Mouse (Mus musculus) WW6 (cell line): ENCODE measurements around the gene Vgf.

ENCODE experiments used
- DNase-seq: peaks from one replicate; pipeline ENCODE4 v3.0.0-alpha.2; 2013; ENCODE audit warnings: low read depth, low spot score

Vgf gene

GRCm38 (mm10) chr5:137072079-137072960 lies 46.1 kb downstream of the Vgf start, which contains the start of gene Serpine1:
Gene Serpine1, minus strand, starts transcription at chr5:137072268.
- peak; percentile 67 for DNase-seq

DNA sequence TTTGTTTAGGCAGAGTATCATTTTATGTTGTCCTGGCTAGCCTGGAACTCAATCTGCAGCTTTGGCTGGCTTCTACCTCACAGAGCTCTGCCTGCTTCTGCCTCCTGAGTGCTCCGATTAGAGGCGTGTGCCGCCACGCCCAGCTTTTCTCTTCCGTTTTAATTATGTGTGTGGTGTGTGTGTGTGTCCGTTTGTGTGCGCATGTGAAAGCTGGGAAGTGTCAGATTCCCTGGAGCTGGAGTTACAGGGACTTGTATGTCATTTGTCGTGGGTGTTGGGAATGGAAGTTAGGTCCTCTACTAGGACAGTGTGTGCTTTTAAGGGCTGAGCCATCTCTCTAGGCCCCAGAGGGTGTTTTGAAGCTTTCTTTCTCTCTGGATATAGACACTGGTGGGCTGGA lies 46.9 kb downstream of the Vgf start:
- DNase-seq: no peak

- DNase-seq: no peak
Observed at GRCm38 (mm10) chr5:137074191-137074651, 48.0 kb downstream of the Vgf start.

DNA sequence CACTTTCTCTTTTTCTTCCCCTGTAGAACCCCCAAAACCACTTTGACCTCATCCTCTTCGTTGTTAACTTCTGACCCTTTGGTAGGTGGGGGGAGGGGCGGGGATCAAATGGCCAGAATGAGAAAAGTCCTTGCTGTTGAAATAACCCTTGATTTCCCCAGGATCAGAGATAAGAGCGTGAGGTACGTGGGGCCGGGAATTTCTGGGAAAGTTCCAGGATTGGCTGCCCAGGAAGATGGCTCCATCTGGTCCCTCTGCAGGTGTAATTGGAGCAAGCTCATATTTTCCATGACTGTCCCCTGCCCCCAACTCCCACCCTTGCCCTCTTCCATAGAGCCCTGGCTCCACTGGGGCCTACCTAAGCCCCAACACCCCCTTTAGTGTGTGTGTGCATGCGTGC lies 49.5 kb downstream of the Vgf start:
- no peak for DNase-seq

- no peak for DNase-seq
Observed at GRCm38 (mm10) chr5:137076191-137076930, 50.2 kb downstream of the Vgf start.

DNA sequence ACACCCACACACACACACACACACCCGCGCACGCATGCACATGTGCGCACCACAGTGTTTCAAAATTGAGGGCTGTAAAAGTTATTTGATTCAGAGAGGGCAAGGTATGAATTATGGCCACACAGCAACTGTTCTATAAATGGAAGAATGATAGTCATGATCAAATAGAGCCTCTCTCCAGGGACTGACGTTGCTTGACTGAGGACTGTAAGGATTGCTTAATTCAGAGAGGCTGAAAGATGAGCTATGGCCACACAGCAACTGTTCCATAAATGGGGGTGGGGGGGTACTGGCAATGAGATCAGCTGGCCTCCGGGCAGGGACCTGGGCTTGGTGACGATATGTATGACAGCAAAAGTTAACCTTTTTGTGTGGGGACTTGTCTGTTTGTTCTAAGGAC lies 51.0 kb downstream of the Vgf start:
- DNase-seq: no peak

- no peak for DNase-seq
Observed at GRCm38 (mm10) chr5:137078041-137078440, 51.8 kb downstream of the Vgf start.

DNA sequence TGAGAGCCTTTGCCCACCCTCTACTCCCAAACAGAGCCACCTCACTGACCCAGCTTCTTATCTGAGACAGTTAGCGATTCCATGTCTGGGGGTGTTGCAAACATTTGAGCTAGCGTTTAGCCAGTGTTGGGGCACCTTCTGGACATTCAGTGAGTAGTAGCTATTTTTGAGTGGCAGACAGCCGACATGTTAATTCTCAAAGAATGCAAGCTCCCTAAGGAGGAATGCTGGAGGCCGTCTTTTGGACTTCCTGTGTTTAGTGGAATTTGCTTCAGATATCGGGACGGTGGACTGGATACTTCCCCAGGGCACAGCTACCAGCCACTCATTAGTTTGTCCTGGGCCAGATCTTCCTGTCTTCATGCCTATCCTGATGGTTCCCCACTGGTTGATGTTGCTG lies 52.4 kb downstream of the Vgf start:
- DNase-seq: no peak

GRCm38 (mm10) chr5:137079849-137080248 lies 53.7 kb downstream of the Vgf start:
- no peak for DNase-seq
